Mouse (Mus musculus) mature B cell (primary cell): Measurements from ENCODE around the gene Gm13090.

ENCODE experiments used
- in situ Hi-C: fragments of 300-500 bp; cut with MboI; formaldehyde crosslinking; loops from 2 replicates; pipeline ENCODE4 v1.14.3; 2019

Gene Gm13090

DNA sequence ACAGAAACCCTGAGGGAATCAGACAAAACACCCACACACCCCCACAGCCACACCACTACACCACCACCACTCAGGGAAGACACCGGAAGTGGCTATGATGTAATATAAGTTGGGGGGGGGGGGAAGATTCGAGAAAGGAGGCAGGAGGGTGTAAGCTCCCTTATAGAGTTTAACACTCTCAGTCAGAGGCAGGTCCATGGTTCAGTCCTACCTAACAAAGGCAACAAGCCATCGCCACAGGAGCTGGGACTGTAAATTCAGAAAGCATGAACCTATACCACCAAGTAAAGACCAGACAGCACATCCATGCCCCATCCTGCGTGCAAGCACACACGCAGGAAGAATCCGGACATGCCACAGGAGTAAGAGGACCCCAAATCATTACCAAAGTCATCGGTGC lies at the start of gene Gm13090:
Gene Gm13090 (plus strand): TSS at position 301 of the 400 bp plus-strand sequence.
- in situ Hi-C loops, result no loop called here

GRCm38 (mm10) chr4:151041506-151041905 lies 47.9 kb upstream of the Gm13090 start:
- in situ Hi-C loops, result no loop called here

DNA sequence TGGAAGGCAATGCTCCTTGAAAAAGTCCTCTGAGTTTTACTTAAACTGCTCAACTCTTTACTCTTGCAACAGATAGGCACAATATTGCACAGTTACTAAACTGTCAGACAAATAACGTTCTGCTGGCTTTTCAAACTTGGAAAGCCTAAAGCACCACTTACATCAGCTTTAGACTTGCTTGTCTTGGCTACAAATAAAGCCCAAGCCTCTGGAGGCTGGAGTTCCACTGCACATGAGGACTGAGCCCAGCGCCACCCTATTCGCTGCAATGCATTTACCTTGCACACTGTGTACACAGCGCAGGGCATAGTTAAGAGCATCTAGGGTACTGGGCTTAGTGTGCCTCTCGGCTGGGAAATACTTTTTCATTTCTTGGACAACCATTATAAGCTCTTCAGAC lies 46.1 kb upstream of the Gm13090 start:
- in situ Hi-C loops, result no loop called here

DNA sequence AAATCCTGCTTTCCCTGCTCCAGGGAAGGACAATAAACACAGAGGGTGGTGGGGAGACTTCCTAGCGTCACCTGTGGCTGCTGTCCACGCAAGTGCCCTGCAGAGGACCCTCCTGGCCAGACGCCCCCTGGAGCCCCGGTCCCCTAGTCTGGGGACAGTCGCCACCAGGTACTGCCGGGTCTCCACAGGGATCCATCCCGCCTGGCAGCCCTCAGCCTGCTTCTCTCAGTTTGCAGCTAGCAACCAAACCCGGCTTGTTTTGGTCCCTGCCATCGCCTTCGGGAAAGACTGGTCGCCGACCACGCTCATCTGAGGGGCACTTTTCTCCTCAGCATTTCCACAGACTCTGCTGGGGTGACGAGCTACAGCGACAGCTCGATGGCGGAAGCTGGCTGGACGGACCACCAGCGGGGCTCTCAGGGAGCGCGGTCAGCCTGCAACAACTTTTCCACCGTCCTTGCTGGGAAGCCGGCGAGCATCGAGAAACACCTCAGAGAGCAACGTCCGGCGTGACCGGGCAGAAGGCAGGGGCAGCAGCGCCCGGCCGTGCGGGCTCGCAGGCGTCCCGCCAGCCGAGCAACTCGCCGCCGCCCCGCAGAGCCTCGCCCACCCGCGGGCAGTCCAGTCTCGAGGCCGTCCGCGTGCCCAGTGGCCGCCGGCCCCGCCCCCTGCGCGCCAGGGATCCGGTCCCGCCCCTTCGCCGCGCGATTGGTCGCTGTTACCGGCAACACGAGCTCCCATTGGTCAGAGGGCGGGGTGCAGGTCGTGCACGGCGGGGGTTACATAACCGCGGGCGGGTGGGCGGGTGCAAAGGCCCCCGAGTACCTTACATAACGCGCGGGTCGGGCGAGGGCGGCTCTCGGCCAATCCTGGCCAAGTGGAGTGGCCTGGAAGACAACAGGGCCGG lies 45.1 kb upstream of the Gm13090 start, which contains the start of gene Per3:
Gene Per3 (minus strand): TSS at position 629 of the 907 bp plus-strand sequence.
- in situ Hi-C loops, result no loop called here

DNA sequence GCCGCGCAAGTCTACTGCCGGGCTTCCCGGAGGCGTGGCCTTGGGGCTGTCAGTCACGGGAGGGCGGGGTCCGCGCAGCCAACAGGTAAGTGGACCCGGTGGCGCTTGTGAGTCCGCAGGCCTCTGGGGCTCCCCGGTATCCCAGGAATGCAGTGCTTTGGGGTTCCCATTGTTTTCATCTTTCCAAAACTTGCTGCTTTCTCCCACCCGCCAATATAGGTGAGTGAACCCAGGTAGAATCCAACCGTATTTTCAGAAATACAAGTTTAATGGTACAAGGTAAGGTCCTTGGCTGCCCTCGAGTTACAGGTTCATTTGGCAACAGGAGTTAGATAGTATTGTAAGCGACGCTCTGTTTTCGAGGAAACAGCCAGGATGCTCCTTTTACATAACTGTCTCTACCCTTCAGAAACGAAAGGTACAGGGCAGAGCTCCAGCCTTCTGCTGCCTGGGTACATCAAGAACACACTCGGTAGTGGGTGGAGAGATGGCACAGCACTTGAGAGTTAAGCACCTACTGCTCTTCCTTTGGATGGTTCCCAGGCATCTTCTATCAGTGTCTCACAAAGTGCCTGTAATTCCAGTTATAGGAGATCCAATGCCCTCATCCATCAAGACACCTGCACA lies 44.3 kb upstream of the Gm13090 start:
- in situ Hi-C loops, result no loop called here

DNA sequence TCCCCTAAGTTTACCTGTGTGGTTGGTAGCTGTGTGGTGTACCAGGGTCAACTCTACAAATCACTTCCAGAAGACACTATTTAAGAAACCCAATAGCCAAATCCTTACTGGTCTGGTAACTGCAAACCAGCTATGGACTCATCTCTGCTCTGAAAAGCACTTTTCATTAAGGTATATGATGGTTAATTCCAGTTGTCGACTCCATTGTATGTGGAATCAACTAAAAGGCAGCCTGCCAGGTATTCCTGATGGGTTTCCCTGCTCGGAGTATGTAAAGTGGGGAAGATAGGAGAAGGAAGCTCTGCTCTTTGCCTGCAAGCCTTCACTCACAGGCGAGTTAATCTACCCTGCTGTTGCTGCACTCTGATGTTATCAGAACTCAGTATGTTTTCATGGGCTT lies 42.8 kb upstream of the Gm13090 start:
- in situ Hi-C loops, result no loop called here

GRCm38 (mm10) chr4:151051162-151051561 lies 38.2 kb upstream of the Gm13090 start:
- in situ Hi-C loops, result no loop called here

- in situ Hi-C loops, result no loop called here
Measured at GRCm38 (mm10) chr4:151057347-151058321, 31.7 kb upstream of the Gm13090 start, which contains the start of gene Vamp3. Gene Vamp3, minus strand, starts transcription at chr4:151057963.

DNA sequence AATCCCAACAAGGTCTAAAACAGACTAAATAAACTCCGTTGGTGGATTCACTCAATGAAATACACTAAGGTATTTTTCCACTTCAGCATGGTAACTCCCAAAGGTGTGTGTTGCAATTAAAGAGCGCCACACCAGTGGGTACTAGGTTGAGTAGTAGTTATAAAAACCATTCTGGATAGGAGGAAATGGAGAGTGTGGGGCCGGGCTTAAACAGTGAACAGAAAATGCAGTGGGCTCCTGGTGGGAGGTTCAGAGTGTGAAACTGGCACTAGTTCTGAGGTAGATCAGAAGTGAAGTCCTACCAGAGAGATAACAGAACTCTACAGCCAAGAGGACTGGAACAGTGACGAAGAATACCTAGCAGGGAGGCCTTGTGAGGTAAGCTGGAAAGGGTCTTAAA lies 30.7 kb upstream of the Gm13090 start:
- in situ Hi-C loops, result no loop called here

GRCm38 (mm10) chr4:151059566-151059965 lies 29.8 kb upstream of the Gm13090 start:
- in situ Hi-C loops, result no loop called here

DNA sequence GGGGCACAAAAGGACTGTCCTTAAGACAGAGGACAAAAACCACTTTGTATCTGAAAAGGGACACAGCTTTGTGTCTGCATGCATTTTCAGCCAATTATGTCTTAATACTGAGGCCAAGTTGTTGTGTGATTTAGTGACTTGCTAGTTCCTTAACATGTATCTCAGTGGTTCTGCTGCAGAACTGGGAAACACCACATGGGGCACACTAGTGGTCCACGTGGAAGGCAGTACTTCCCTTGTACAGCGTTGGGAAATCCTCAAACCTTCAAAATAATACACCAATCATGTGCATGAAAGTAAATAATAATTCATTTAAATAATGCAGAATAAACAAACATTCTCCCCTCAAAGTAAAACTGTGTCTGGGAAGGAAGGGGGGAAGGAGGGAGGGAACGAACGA lies 20.6 kb upstream of the Gm13090 start:
- in situ Hi-C loops, result no loop called here

DNA sequence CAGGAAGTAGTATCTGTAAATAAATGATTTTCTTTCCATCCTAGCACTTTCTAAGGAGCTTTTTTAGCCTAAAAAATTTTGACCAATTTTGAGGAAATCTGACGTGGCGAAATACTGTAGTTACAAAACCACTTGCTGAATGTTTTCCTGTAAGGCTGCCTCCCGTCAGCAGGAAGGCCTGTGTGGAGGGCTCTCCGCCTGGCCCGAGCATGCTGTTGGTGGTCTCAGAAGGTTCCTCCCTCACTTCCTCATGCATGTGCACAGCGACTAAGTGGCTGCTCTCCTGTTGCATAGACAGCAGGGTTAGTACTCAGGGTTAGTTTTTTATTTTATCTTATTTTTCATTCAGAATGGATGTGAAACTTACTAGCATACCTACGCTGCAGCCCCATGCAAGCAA lies 18.4 kb upstream of the Gm13090 start:
- in situ Hi-C loops, result no loop called here

- in situ Hi-C loops, result no loop called here
Measured at GRCm38 (mm10) chr4:151073108-151073744, 16.1 kb upstream of the Gm13090 start.

DNA sequence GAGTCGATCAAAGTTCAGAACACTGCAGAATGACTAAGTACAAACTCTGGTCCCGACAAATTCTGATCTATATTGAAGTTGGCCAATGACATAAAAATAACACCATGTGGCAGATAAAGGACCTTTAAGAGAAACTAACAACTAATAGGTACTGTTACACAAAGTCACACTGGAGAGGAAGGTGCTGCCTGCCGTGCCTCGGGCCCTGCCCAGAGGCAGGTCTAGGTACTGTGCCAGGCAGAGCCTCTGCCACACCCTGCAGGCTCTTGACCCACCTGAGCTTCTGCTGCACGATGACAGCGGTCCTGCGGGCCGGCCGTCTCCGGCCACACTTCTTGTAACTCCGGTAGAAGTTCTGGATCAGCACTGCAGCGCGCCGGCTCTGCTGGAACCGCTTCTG lies 14.6 kb upstream of the Gm13090 start:
- in situ Hi-C loops, result no loop called here

- in situ Hi-C loops, result no loop called here
Measured at GRCm38 (mm10) chr4:151081355-151081754, 8.0 kb upstream of the Gm13090 start.

GRCm38 (mm10) chr4:151081977-151082376 lies 7.4 kb upstream of the Gm13090 start:
- in situ Hi-C loops, result no loop called here

GRCm38 (mm10) chr4:151083027-151083426 lies 6.3 kb upstream of the Gm13090 start:
- in situ Hi-C loops, result no loop called here

DNA sequence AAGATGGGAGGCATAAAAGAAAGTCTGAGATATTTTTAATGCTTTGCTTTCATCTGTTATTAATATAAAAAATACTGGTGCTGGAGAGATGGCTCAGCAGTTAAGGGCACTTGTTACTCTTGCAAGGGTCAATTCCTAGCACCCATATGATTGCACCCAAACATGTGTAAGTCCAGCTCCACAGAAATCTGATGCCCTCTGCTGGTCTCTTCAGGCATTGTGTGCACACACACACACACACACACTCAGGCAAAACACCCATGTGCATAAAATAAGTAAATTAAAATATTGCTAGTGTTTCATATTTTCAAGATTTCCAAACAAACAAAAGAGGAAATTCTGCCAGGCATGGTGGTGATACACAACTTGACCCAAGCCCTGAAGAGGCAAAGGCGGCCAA lies 2.0 kb upstream of the Gm13090 start:
- in situ Hi-C loops, result no loop called here

GRCm38 (mm10) chr4:151088819-151089218 lies 551 bp upstream of the Gm13090 start:
- in situ Hi-C loops, result no loop called here

GRCm38 (mm10) chr4:151095207-151095606 lies 5.8 kb downstream of the Gm13090 start:
- in situ Hi-C loops, result no loop called here

DNA sequence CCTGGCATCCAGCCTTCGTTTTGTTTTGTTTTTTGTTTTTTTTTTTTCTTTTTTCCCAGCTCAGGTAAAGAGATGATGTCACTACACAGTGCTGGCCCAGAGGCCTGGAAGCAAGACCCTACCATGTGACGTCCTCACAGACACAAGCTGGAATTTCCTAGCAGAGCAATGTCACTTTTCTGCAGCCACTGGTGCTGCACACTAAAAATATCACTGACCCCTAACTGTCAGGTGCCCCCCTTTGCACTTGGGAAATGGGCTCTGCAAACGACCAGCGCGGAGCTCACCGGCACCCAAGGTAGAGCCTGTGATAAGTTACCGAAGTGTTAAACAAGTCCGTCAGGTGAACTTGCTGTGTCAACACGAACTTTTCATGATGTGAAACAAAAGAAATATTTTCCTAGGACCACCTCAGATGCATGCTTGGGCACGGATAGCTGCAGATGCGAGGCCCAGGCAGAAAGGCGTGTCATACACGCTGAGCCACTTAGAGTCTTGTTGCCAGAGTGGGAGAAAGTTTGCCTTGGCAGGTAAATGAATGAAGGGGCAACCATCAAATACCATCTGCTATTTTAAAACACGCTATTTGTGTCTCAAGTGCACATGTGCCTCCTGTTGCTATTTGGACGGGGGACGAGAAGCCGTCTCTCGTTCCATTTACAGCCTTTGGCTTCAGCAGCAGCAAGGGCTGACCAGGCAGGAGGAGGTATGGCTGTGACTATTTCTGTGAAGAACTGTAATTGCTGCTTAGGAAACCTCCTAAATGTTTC lies 7.1 kb downstream of the Gm13090 start:
- in situ Hi-C loops, result no loop called here
